Mouse (Mus musculus) heart, adult 2 months (tissue): Measurements from ENCODE around the gene Prkd3. TPM values are rescaled to one million over a fixed set of nuclear protein-coding genes. Genes with fewer than 3 reads are reported as not detected.

Source experiments
- DNase-seq, 2 experiments: peaks; one replicate each; pipeline ENCODE4 v3.0.0; 2021
- H3K27ac ChIP-seq: fragments of 200-600 bp; 2 replicates; pipeline ENCODE4 v1.8.1; 2022
- H3K27me3 ChIP-seq: fragments of 200-500 bp; 2 replicates; pipeline ENCODE4 v1.6.1; 2012; ENCODE audit warnings: mild to moderate bottlenecking, low read length, inconsistent platforms, mixed read lengths; ENCODE audit not compliant: control insufficient read depth, insufficient read depth
- H3K36me3 ChIP-seq: fragments of 200-500 bp; 2 replicates; pipeline ENCODE4 v1.6.1; 2012; ENCODE audit warnings: low read length, inconsistent platforms; ENCODE audit not compliant: control insufficient read depth, insufficient read depth
- H3K4me1 ChIP-seq: fragments of 200-500 bp; 2 replicates; pipeline ENCODE4 v1.6.1; 2011; ENCODE audit warnings: low read length; ENCODE audit not compliant: control insufficient read depth, insufficient read depth
- H3K4me3 ChIP-seq: fragments of 200-600 bp; 2 replicates; pipeline ENCODE4 v1.8.1; 2022
- H3K79me2 ChIP-seq: fragments of 200-500 bp; replicated peaks from 2 replicates; pipeline ENCODE4 v1.6.1; 2012; ENCODE audit warnings: mild to moderate bottlenecking, inconsistent platforms, low read length, moderate library complexity, mixed read lengths; ENCODE audit not compliant: control insufficient read depth, insufficient read depth
- H3K9ac ChIP-seq: fragments of 200-500 bp; 2 replicates; pipeline ENCODE4 v1.6.1; 2012; ENCODE audit warnings: low read depth, mild to moderate bottlenecking, control low read depth, inconsistent platforms, low read length, mixed read lengths
- CTCF ChIP-seq: fragments of 200-600 bp; IDR thresholded peaks from 2 replicates; pipeline ENCODE4 v1.8.1; 2022; ENCODE audit warnings: antibody characterized with exemption, mild to moderate bottlenecking, moderate library complexity
- EP300 ChIP-seq: fragments of 200-500 bp; IDR thresholded peaks from 2 replicates; pipeline ENCODE4 v1.6.1; 2011; ENCODE audit warnings: low read depth, low read length, control low read depth; ENCODE audit not compliant: insufficient read depth
- POLR2A ChIP-seq: fragments of 200-500 bp; IDR thresholded peaks from 2 replicates; pipeline ENCODE4 v1.6.1; 2011; ENCODE audit warnings: mild to moderate bottlenecking, low read depth, low read length, control low read depth; ENCODE audit not compliant: insufficient read depth
- WGBS: fragments of 180-500 bp; shearing (Covaris S2); methylation state at CpG from one replicate; pipeline ENCODE4 v1.1.7; 2018; 5-methylcytosine and 5-hydroxymethylcytosine counted together
- intact Hi-C: fragments of 180-260 bp; cut with DNase I; formaldehyde crosslinking; loops from one replicate; pipeline ENCODE4 v1.15.1; 2025
- long read RNA-seq: library from polyadenylated mRNA; stranded (forward); transcript quantifications from one replicate; pipeline ENCODE4 v2.0.0, GENCODE M21; 2021
- polyA plus RNA-seq: library from polyadenylated mRNA; depleted of rRNA; stranded (reverse); fragments of >200 nt; gene quantifications from 2 replicates; pipeline ENCODE4 v1.2.3, GENCODE M21; 2012; rRNA removed
- total RNA-seq, 2 experiments: library from RNA; stranded (reverse); gene quantifications; 2 replicates each; pipeline ENCODE4 v1.2.3; 2021

Gene Prkd3
- total RNA-seq (10 to 100 TPM; 16.3 to 16.6 TPM), polyA plus RNA-seq (6.9 and 12.2 TPM in 2 replicates)
- long read RNA-seq, full-length matches to known transcripts: 8 of 14 reads
- long read RNA-seq, partial matches to known transcripts: 4 of 14 reads
- long read RNA-seq, other reads (novel, unspliced or antisense): 2 of 14 reads

GRCm38 (mm10) chr17:79020208-79020983, at the start of gene Prkd3:
TSS of gene Prkd3 (minus strand) at chr17:79020816.
- Histone ChIP-seq H3K79me2 (peaks cover 1% of the 10 kb centered on the region), H3K27me3 (no peaks in the 10 kb centered on the region), H3K9ac (peak within 1 kb of the TSS; percentile 89), H3K4me3 (peak within 1 kb of the TSS; percentile 91), H3K4me1 (peaks cover 5% of the 10 kb centered on the region), H3K27ac (peak within 1 kb of the TSS; percentile 92), H3K36me3 (peaks cover 14% of the 10 kb centered on the region)
- DNase-seq: peak; percentile 82 to 83
- TF ChIP-seq POLR2A: peak; percentile 38; the same call in 1 of the 2 replicates
- no peak for TF ChIP-seq EP300
- intact Hi-C loops: loop anchor here (2.0 to 5.0 kb wide), 2 partner anchors 33 to 84 kb away; partner anchors contain the start of genes Cebpz and Ndufaf7
- WGBS: under 1% methylated on average over 111 of the region's 113 CpGs

GRCm38 (mm10) chr17:79069766-79070480, 49.3 kb upstream of the Prkd3 start:
- H3K4me1 ChIP-seq: no peaks in the 10 kb centered on the region
- H3K9ac ChIP-seq: no peak overlapping the region
- no peaks in the 10 kb centered on the region for H3K27me3 ChIP-seq
- no peak overlapping the region for H3K27ac ChIP-seq
- no peaks in the 10 kb centered on the region for H3K36me3 ChIP-seq
- H3K79me2 ChIP-seq: no peaks in the 10 kb centered on the region
- no peak for DNase-seq
- WGBS: 76% methylated on average over 14 of the region's 14 CpGs
- H3K4me3 ChIP-seq: no peak overlapping the region
- intact Hi-C loops: no loop called here
- TF ChIP-seq CTCF (no peak), EP300 (no peak), POLR2A (no peak)

- Histone ChIP-seq H3K27ac (no peak overlapping the region), H3K79me2 (no peaks in the 10 kb centered on the region), H3K4me3 (no peak overlapping the region), H3K9ac (no peak overlapping the region), H3K4me1 (no peaks in the 10 kb centered on the region), H3K36me3 (no peaks in the 10 kb centered on the region), H3K27me3 (no peaks in the 10 kb centered on the region)
- 52% methylated on average over 4 of the region's 4 CpGs for WGBS
- no peak for TF ChIP-seq CTCF
- no peak for TF ChIP-seq POLR2A
- no peak for TF ChIP-seq EP300
- intact Hi-C loops: no loop called here
- peak; percentile 31 to 34 for DNase-seq
These were observed 48.4 kb upstream of the Prkd3 start for GRCm38 (mm10) chr17:79069019-79069418.

GRCm38 (mm10) chr17:79068581-79068980, 48.0 kb upstream of the Prkd3 start:
- Histone ChIP-seq H3K4me3 (no peak overlapping the region), H3K9ac (no peak overlapping the region), H3K27me3 (no peaks in the 10 kb centered on the region), H3K36me3 (no peaks in the 10 kb centered on the region), H3K27ac (no peak overlapping the region), H3K79me2 (no peaks in the 10 kb centered on the region), H3K4me1 (no peaks in the 10 kb centered on the region)
- intact Hi-C loops: no loop called here
- DNase-seq: no peak
- no peak for TF ChIP-seq EP300
- TF ChIP-seq POLR2A: no peak
- no peak for TF ChIP-seq CTCF
- 71% methylated on average over 7 of the region's 7 CpGs for WGBS

- TF ChIP-seq POLR2A: no peak
- no peak for TF ChIP-seq EP300
- no peak for TF ChIP-seq CTCF
- no peaks in the 10 kb centered on the region for H3K36me3 ChIP-seq
- H3K9ac ChIP-seq: no peak overlapping the region
- H3K4me1 ChIP-seq: no peaks in the 10 kb centered on the region
- intact Hi-C loops: no loop called here
- DNase-seq: no peak
- H3K79me2 ChIP-seq: no peaks in the 10 kb centered on the region
- H3K27me3 ChIP-seq: no peaks in the 10 kb centered on the region
- H3K27ac ChIP-seq: no peak overlapping the region
- no peak overlapping the region for H3K4me3 ChIP-seq
- 44% methylated on average over 1 of the region's 1 CpGs for WGBS
These were observed 43.6 kb upstream of the Prkd3 start for GRCm38 (mm10) chr17:79064250-79064649.

GRCm38 (mm10) chr17:79060221-79060620, 39.6 kb upstream of the Prkd3 start:
- 72% methylated on average over 5 of the region's 5 CpGs for WGBS
- Histone ChIP-seq H3K4me3 (no peak overlapping the region), H3K4me1 (no peaks in the 10 kb centered on the region; the same call in 1 of the 2 replicates), H3K79me2 (no peaks in the 10 kb centered on the region), H3K9ac (no peak overlapping the region), H3K27ac (no peak overlapping the region), H3K36me3 (no peaks in the 10 kb centered on the region), H3K27me3 (no peaks in the 10 kb centered on the region)
- no peak for DNase-seq
- TF ChIP-seq CTCF (no peak), EP300 (no peak), POLR2A (no peak)
- intact Hi-C loops: no loop called here
